Mouse (Mus musculus): ENCODE measurements around the gene Ncbp3.

Ncbp3 gene

GRCm38 (mm10) chr11:73134222-73134621 lies 86.6 kb downstream of the Ncbp3 start:
- CTCF ChIA-PET = no interaction called here

DNA sequence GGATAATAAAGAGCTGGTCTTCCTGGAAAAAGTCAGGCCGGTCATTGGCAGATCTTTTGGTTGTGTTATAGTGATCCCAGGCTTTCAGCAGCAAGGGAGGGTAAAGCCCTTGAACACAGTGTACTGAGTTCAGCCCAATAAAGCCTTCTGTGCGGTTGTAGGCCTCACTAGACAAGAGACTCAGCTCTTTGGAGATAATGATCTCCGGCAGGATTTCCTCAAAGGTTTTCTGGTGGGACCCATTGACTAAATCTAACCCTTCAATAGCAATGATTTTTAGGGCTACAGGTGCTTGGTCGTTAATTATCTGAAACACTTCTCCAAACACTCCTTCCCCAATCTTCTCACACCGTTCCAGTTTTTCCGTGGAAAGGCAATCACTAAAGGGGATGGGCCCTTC lies 89.0 kb downstream of the Ncbp3 start:
- CTCF ChIA-PET = no interaction called here

DNA sequence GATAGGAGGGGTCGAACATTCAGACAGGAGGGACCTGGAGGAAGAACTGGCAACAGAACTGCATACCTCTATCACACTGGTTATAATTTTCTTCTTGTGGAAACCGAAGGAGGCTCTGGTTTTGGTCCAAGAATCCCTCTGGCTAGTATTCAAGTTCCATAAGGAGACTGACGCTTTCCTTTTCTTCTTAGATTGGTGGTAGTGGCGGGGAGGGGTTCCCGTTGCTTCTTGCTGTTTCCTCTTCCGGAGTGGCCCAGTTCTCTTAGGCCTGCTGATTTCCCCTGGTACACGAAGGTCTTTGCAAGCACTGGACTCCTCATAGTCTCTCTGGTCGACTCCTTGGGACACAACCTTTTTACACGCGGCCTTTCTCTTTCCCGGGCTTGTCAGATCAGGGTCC lies 89.5 kb downstream of the Ncbp3 start:
- CTCF ChIA-PET = no interaction called here

GRCm38 (mm10) chr11:73137591-73138501 lies 90.3 kb downstream of the Ncbp3 start, which contains the start of gene Haspin:
Haspin (minus strand) TSS chr11:73138294.
- CTCF ChIA-PET = no interaction called here

All from spleen, embryonic (tissue).